Mouse (Mus musculus): Measurements from ENCODE around the gene Rab4b. TPM values are rescaled to one million over a fixed set of nuclear protein-coding genes. Genes with fewer than 3 reads are reported as not detected.

Gene Rab4b
- polyA plus RNA-seq, 1 experiment from 2014 or later: 88.3 TPM

- Histone ChIP-seq H3K27me3 (replicated peaks; ENCODE audit: control insufficient read depth, insufficient read depth, low read length) (no peaks in the 10 kb centered on the region), H3K4me1 (replicated peaks; ENCODE audit: control insufficient read depth, insufficient read depth, low read length) (peaks cover 17% of the 10 kb centered on the region), H3K4me3 (replicated peaks; ENCODE audit: low read length) (no peak overlapping the region), H3K36me3 (ENCODE audit: control insufficient read depth, insufficient read depth) (peaks cover 78% of the 10 kb centered on the region), H3K9me3 (ENCODE audit: control insufficient read depth, low read length) (no peaks in the 10 kb centered on the region; the same call in 1 of the 2 replicates), H3K4me2 (ENCODE audit: low read length) (no peak overlapping the region), H3K9ac (replicated peaks; ENCODE audit: low read depth, low read length) (no peak overlapping the region), H3K27ac (ENCODE audit: low read length) (no peak overlapping the region)
- ATAC-seq: no peak
- WGBS: 94% methylated on average over 10 of the region's 10 CpGs
Observed at GRCm38 (mm10) chr7:27189271-27189931, 10.7 kb upstream of the Rab4b start.

- WGBS: 95% methylated on average over 5 of the region's 5 CpGs
Observed at GRCm38 (mm10) chr7:27185986-27186385, 7.3 kb upstream of the Rab4b start.

GRCm38 (mm10) chr7:27184964-27185363, 6.3 kb upstream of the Rab4b start:
- Histone ChIP-seq H3K9ac (replicated peaks; ENCODE audit: low read depth, low read length) (no peak overlapping the region), H3K36me3 (ENCODE audit: control insufficient read depth, insufficient read depth) (peaks cover 53% of the 10 kb centered on the region), H3K27ac (ENCODE audit: low read length) (no peak overlapping the region), H3K9me3 (ENCODE audit: control insufficient read depth, low read length) (no peaks in the 10 kb centered on the region; the same call in 1 of the 2 replicates), H3K4me2 (ENCODE audit: low read length) (no peak overlapping the region), H3K4me3 (replicated peaks; ENCODE audit: low read length) (no peak overlapping the region), H3K4me1 (replicated peaks; ENCODE audit: control insufficient read depth, insufficient read depth, low read length) (peaks cover 3% of the 10 kb centered on the region; the same call in 1 of the 2 replicates), H3K27me3 (replicated peaks; ENCODE audit: control insufficient read depth, insufficient read depth, low read length) (no peaks in the 10 kb centered on the region)
- no peak for ATAC-seq
- 63% methylated on average over 3 of the region's 3 CpGs for WGBS

More at GRCm38 (mm10) chr7:27185986-27186385, 7.3 kb upstream of the Rab4b start:
- Histone ChIP-seq H3K9ac (replicated peaks; ENCODE audit: low read depth, low read length) (no peak overlapping the region), H3K27me3 (replicated peaks; ENCODE audit: control insufficient read depth, insufficient read depth, low read length) (no peaks in the 10 kb centered on the region), H3K27ac (ENCODE audit: low read length) (no peak overlapping the region), H3K36me3 (ENCODE audit: control insufficient read depth, insufficient read depth) (peaks cover 63% of the 10 kb centered on the region), H3K4me2 (ENCODE audit: low read length) (no peak overlapping the region), H3K4me3 (replicated peaks; ENCODE audit: low read length) (no peak overlapping the region), H3K9me3 (ENCODE audit: control insufficient read depth, low read length) (no peaks in the 10 kb centered on the region; the same call in 1 of the 2 replicates), H3K4me1 (replicated peaks; ENCODE audit: control insufficient read depth, insufficient read depth, low read length) (no peaks in the 10 kb centered on the region)
- ATAC-seq: no peak

- Histone ChIP-seq H3K4me2 (ENCODE audit: low read length) (no peak overlapping the region), H3K27me3 (replicated peaks; ENCODE audit: control insufficient read depth, insufficient read depth, low read length) (no peaks in the 10 kb centered on the region), H3K4me3 (replicated peaks; ENCODE audit: low read length) (no peak overlapping the region), H3K9ac (replicated peaks; ENCODE audit: low read depth, low read length) (no peak overlapping the region), H3K9me3 (ENCODE audit: control insufficient read depth, low read length) (no peaks in the 10 kb centered on the region), H3K27ac (ENCODE audit: low read length) (no peak overlapping the region), H3K4me1 (replicated peaks; ENCODE audit: control insufficient read depth, insufficient read depth, low read length) (peaks cover 11% of the 10 kb centered on the region), H3K36me3 (ENCODE audit: control insufficient read depth, insufficient read depth) (peaks cover 29% of the 10 kb centered on the region)
- WGBS: 61% methylated on average over 1 of the region's 1 CpGs
- no peak for ATAC-seq
Observed at GRCm38 (mm10) chr7:27182498-27182897, 3.8 kb upstream of the Rab4b start.

GRCm38 (mm10) chr7:27180837-27181695, 2.4 kb upstream of the Rab4b start, which contains the start of the genes Gm21983 and Mia:
Gene Gm21983, minus strand, starts transcription at chr7:27181086.
Gene Mia, minus strand, starts transcription at chr7:27181157.
- Histone ChIP-seq H3K27me3 (replicated peaks; ENCODE audit: control insufficient read depth, insufficient read depth, low read length) (no peaks in the 10 kb centered on the region), H3K4me2 (ENCODE audit: low read length) (no peak within 1 kb of the TSS), H3K9me3 (ENCODE audit: control insufficient read depth, low read length) (no peaks in the 10 kb centered on the region), H3K27ac (ENCODE audit: low read length) (0 out of 2 replicates have a peak within 1 kb of the TSS, but pooled peaks have one; percentile 24), H3K9ac (replicated peaks; ENCODE audit: low read depth, low read length) (no peak within 1 kb of the TSS), H3K4me1 (replicated peaks; ENCODE audit: control insufficient read depth, insufficient read depth, low read length) (peaks cover 11% of the 10 kb centered on the region), H3K36me3 (ENCODE audit: control insufficient read depth, insufficient read depth) (peaks cover 21% of the 10 kb centered on the region), H3K4me3 (replicated peaks; ENCODE audit: low read length) (no peak within 1 kb of the TSS)
- no peak for ATAC-seq
- WGBS: 69% methylated on average over 14 of the region's 14 CpGs

GRCm38 (mm10) chr7:27180036-27180435, 1.3 kb upstream of the Rab4b start:
- ATAC-seq: no peak
- WGBS: 44% methylated on average over 5 of the region's 5 CpGs
- Histone ChIP-seq H3K36me3 (ENCODE audit: control insufficient read depth, insufficient read depth) (peaks cover 12% of the 10 kb centered on the region), H3K27ac (ENCODE audit: low read length) (0 out of 2 replicates have a peak overlapping the region, but pooled peaks have one; percentile 24), H3K9ac (replicated peaks; ENCODE audit: low read depth, low read length) (no peak overlapping the region), H3K9me3 (ENCODE audit: control insufficient read depth, low read length) (no peaks in the 10 kb centered on the region), H3K27me3 (replicated peaks; ENCODE audit: control insufficient read depth, insufficient read depth, low read length) (no peaks in the 10 kb centered on the region), H3K4me3 (replicated peaks; ENCODE audit: low read length) (no peak overlapping the region), H3K4me2 (ENCODE audit: low read length) (no peak overlapping the region), H3K4me1 (replicated peaks; ENCODE audit: control insufficient read depth, insufficient read depth, low read length) (peaks cover 11% of the 10 kb centered on the region)

GRCm38 (mm10) chr7:27179217-27179918, 672 bp upstream of the Rab4b start:
- peak overlapping the region; percentile 75 for H3K27ac ChIP-seq (ENCODE audit: low read length)
- H3K27me3 ChIP-seq (replicated peaks; ENCODE audit: control insufficient read depth, insufficient read depth, low read length): no peaks in the 10 kb centered on the region

GRCm38 (mm10) chr7:27177942-27178323, 763 bp downstream of the Rab4b start:
- H3K27ac ChIP-seq (ENCODE audit: low read length): peak overlapping the region; percentile 88
- no peak for ATAC-seq
- H3K4me3 ChIP-seq (replicated peaks; ENCODE audit: low read length): peak overlapping the region; percentile 68
- WGBS: 21% methylated on average over 4 of the region's 4 CpGs
- H3K36me3 ChIP-seq (ENCODE audit: control insufficient read depth, insufficient read depth): 0 out of 2 replicates have a peak, but pooled peaks cover 3% of the 10 kb centered on the region
- peak overlapping the region; percentile 63 for H3K4me2 ChIP-seq (ENCODE audit: low read length)
- peaks cover 11% of the 10 kb centered on the region for H3K4me1 ChIP-seq (replicated peaks; ENCODE audit: control insufficient read depth, insufficient read depth, low read length)
- H3K27me3 ChIP-seq (replicated peaks; ENCODE audit: control insufficient read depth, insufficient read depth, low read length): no peaks in the 10 kb centered on the region
- peak overlapping the region; percentile 61 for H3K9ac ChIP-seq (replicated peaks; ENCODE audit: low read depth, low read length)
- H3K9me3 ChIP-seq (ENCODE audit: control insufficient read depth, low read length): no peaks in the 10 kb centered on the region

More at GRCm38 (mm10) chr7:27179217-27179918, 672 bp upstream of the Rab4b start:
- Histone ChIP-seq H3K4me3 (replicated peaks; ENCODE audit: low read length) (peak overlapping the region; percentile 68), H3K9ac (replicated peaks; ENCODE audit: low read depth, low read length) (peak overlapping the region; percentile 52), H3K4me1 (replicated peaks; ENCODE audit: control insufficient read depth, insufficient read depth, low read length) (peaks cover 11% of the 10 kb centered on the region), H3K4me2 (ENCODE audit: low read length) (peak overlapping the region; percentile 51), H3K36me3 (ENCODE audit: control insufficient read depth, insufficient read depth) (peaks cover 6% of the 10 kb centered on the region; the same call in 1 of the 2 replicates), H3K9me3 (ENCODE audit: control insufficient read depth, low read length) (no peaks in the 10 kb centered on the region)
- 46% methylated on average over 16 of the region's 16 CpGs for WGBS
- ATAC-seq: no peak

Data from forebrain, embryonic 16.5 days (tissue).